Mouse (Mus musculus): ENCODE results near the gene Ilf2. TPM values are rescaled to one million over a fixed set of nuclear protein-coding genes. Genes with fewer than 3 reads are reported as not detected.
A peak's percentile ranks its signal among the peaks of the same experiment; 100 is the strongest.

The Ilf2 gene
- polyA plus RNA-seq, 1 experiment from 2014 or later = 27.6 TPM

DNA sequence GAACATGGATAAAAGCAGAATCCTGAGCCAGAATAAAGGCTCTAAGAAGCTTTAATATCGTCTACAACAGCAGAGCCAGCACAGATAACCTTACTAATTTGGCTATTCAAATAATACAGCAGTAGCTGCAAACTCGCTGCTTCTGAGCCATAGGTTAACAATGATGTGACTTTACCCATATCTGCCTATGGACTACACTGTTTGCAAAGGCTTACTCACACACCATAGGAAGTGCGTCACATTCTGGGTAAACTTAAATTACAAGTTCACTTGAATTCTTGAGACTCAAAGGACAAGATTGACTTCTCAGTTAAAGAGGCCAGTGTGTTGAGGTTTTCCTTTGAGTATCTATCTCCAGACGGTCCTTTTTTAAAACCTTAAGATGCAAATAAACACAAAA is 27.5 kb downstream of the Ilf2 start:
- 88% methylated on average over 4 of the region's 4 CpGs for WGBS (ENCODE audit: insufficient replicate concordance)

DNA sequence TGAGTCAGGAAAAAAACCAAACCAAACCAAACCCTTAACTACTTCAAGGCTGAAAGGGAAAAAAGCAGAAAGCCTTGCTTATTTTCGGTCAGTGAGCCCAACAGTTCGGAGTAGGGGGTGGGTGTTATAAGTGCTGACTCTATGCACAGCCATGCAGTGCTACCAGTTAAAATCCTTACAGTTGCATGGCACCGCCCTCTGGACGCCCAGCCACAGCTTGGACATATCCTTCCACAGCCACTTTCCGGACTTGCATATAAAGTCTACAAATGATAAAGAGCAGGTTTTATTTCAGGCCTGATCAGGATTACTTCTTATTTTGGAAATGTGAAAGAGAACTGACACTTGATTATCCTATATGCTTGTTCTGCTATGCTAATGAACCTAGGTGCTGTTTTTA is 29.3 kb downstream of the Ilf2 start:
- Histone ChIP-seq H3K4me1 (ENCODE audit: insufficient read depth) (peaks cover 8% of the 10 kb centered on the region), H3K36me3 (replicated peaks; ENCODE audit: insufficient read depth, low read length) (peaks cover 67% of the 10 kb centered on the region), H3K4me2 (ENCODE audit: low read depth, low read length) (no peak overlapping the region), H3K27me3 (ENCODE audit: insufficient read depth, low read length) (no peaks in the 10 kb centered on the region), H3K27ac (ENCODE audit: low read depth) (no peak overlapping the region), H3K4me3 (ENCODE audit: low read depth, low read length) (no peak overlapping the region), H3K9ac (replicated peaks) (no peak overlapping the region), H3K9me3 (ENCODE audit: low read length) (no peaks in the 10 kb centered on the region)
- TF ChIP-seq CTCF (IDR thresholded peaks at IDR 0.05; ENCODE audit: low read depth) (no peak), EP300 (IDR thresholded peaks at IDR 0.05; ENCODE audit: low read depth) (no peak)
- 91% methylated on average over 5 of the region's 5 CpGs for WGBS (ENCODE audit: insufficient replicate concordance)
- ATAC-seq (no peak), DNase-seq (no peak)

More for the DNA sequence above, 27.5 kb downstream of the Ilf2 start:
- Histone ChIP-seq H3K9me3 (ENCODE audit: low read length) (no peaks in the 10 kb centered on the region), H3K9ac (replicated peaks) (no peak overlapping the region), H3K27me3 (ENCODE audit: insufficient read depth, low read length) (no peaks in the 10 kb centered on the region), H3K4me1 (ENCODE audit: insufficient read depth) (peaks cover 8% of the 10 kb centered on the region), H3K4me2 (ENCODE audit: low read depth, low read length) (no peak overlapping the region), H3K27ac (ENCODE audit: low read depth) (no peak overlapping the region), H3K4me3 (ENCODE audit: low read depth, low read length) (no peak overlapping the region), H3K36me3 (replicated peaks; ENCODE audit: insufficient read depth, low read length) (peaks cover 75% of the 10 kb centered on the region)
- DNase-seq (no peak), ATAC-seq (no peak)
- TF ChIP-seq CTCF (IDR thresholded peaks at IDR 0.05; ENCODE audit: low read depth) = no peak
- TF ChIP-seq EP300 (IDR thresholded peaks at IDR 0.05; ENCODE audit: low read depth) = no peak

- no peak for TF ChIP-seq EP300 (IDR thresholded peaks at IDR 0.05; ENCODE audit: low read depth)
- no peak for TF ChIP-seq CTCF (IDR thresholded peaks at IDR 0.05; ENCODE audit: low read depth)
- ATAC-seq (no peak), DNase-seq (no peak)
- no peaks in the 10 kb centered on the region for H3K9me3 ChIP-seq (ENCODE audit: low read length)
- no peaks in the 10 kb centered on the region for H3K27me3 ChIP-seq (ENCODE audit: insufficient read depth, low read length)
- H3K9ac ChIP-seq (replicated peaks) = no peak overlapping the region
- no peak overlapping the region for H3K27ac ChIP-seq (ENCODE audit: low read depth)
- whole genome bisulfite sequencing (ENCODE audit: insufficient replicate concordance) = 78% methylated on average over 3 of the region's 3 CpGs
- peaks cover 8% of the 10 kb centered on the region for H3K4me1 ChIP-seq (ENCODE audit: insufficient read depth)
- no peak overlapping the region for H3K4me2 ChIP-seq (ENCODE audit: low read depth, low read length)
- H3K36me3 ChIP-seq (replicated peaks; ENCODE audit: insufficient read depth, low read length) = peaks cover 63% of the 10 kb centered on the region
- no peak overlapping the region for H3K4me3 ChIP-seq (ENCODE audit: low read depth, low read length)
Observed at GRCm38 (mm10) chr3:90506362-90506761, 30.4 kb downstream of the Ilf2 start.

DNA sequence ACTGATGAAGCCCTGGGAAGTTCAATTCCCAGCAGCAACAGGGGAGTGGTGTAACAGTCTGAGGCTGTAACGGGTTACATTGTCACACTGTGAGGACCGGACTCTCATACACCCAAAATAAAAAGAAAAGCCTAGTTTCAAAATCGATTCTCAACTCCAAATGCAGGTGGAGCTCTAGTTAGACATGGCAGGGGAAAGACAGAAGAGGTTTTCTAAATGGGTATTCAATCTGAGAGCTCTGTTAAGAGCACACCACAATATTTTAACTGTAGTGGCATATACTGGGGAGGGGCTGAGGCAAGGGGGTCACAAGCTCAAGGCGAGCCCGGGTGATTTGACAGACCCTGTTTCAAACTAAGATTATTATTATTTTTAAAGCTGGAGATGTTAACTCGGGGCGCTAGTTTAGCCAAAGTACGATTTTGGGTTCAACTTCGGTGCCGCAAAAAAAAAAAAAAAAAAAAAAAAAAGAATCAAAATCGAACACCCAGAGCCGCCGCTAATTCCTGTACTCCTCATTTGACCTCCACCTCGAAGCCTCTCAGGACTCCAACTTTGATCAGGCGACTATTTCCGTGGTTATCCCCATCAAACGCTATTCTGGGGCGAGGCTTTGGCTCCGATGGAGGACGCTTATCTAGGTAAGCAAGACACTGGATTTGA is 32.5 kb downstream of the Ilf2 start:
- peak overlapping the region; percentile 99 for H3K9ac ChIP-seq (replicated peaks)
- H3K9me3 ChIP-seq (ENCODE audit: low read length) = no peaks in the 10 kb centered on the region
- 1% methylated on average over 20 of the region's 20 CpGs for WGBS (ENCODE audit: insufficient replicate concordance)
- peak overlapping the region; percentile 79 for H3K4me2 ChIP-seq (ENCODE audit: low read depth, low read length)
- H3K27me3 ChIP-seq (ENCODE audit: insufficient read depth, low read length) = no peaks in the 10 kb centered on the region
- peak overlapping the region; percentile 99 for H3K27ac ChIP-seq (ENCODE audit: low read depth)
- ATAC-seq (no peak), DNase-seq (no peak)
- peaks cover 45% of the 10 kb centered on the region for H3K36me3 ChIP-seq (replicated peaks; ENCODE audit: insufficient read depth, low read length)
- TF ChIP-seq EP300 (IDR thresholded peaks at IDR 0.05; ENCODE audit: low read depth) (no peak), CTCF (IDR thresholded peaks at IDR 0.05; ENCODE audit: low read depth) (no peak; the same call in 1 of the 2 replicates)
- H3K4me1 ChIP-seq (ENCODE audit: insufficient read depth) = peaks cover 9% of the 10 kb centered on the region
- H3K4me3 ChIP-seq (ENCODE audit: low read depth, low read length) = peak overlapping the region; percentile 96

- TF ChIP-seq EP300 (IDR thresholded peaks at IDR 0.05; ENCODE audit: low read depth) (peak; percentile 63), CTCF (IDR thresholded peaks at IDR 0.05; ENCODE audit: low read depth) (0 out of 2 replicates have a peak, but pooled peaks have one; percentile 4)
- 1% methylated on average over 60 of the region's 66 CpGs for WGBS (ENCODE audit: insufficient replicate concordance)
- Histone ChIP-seq H3K4me1 (ENCODE audit: insufficient read depth) (peaks cover 16% of the 10 kb centered on the region), H3K4me2 (ENCODE audit: low read depth, low read length) (peak within 1 kb of the TSS; percentile 79), H3K27me3 (ENCODE audit: insufficient read depth, low read length) (no peaks in the 10 kb centered on the region), H3K4me3 (ENCODE audit: low read depth, low read length) (peak within 1 kb of the TSS; percentile 96), H3K9me3 (ENCODE audit: low read length) (no peaks in the 10 kb centered on the region), H3K36me3 (replicated peaks; ENCODE audit: insufficient read depth, low read length) (peaks cover 38% of the 10 kb centered on the region), H3K27ac (ENCODE audit: low read depth) (peak within 1 kb of the TSS; percentile 99), H3K9ac (replicated peaks) (peak within 1 kb of the TSS; percentile 99)
- DNase-seq (peak; percentile 100), ATAC-seq (peak; percentile 94)
Observed at GRCm38 (mm10) chr3:90508950-90509746, 33.2 kb downstream of the Ilf2 start, which contains the start of gene Chtop. TSS of gene Chtop (minus strand) at chr3:90509498.

- ATAC-seq = no peak
Observed at GRCm38 (mm10) chr3:90509747-90510123, 33.8 kb downstream of the Ilf2 start.

More at GRCm38 (mm10) chr3:90509747-90510123, 33.8 kb downstream of the Ilf2 start:
- peak overlapping the region; percentile 99; the same call in 1 of the 2 replicates for H3K27ac ChIP-seq (ENCODE audit: low read depth)
- H3K4me1 ChIP-seq (ENCODE audit: insufficient read depth) = peaks cover 21% of the 10 kb centered on the region
- DNase-seq = peak; percentile 38
- TF ChIP-seq CTCF (IDR thresholded peaks at IDR 0.05; ENCODE audit: low read depth) (no peak), EP300 (IDR thresholded peaks at IDR 0.05; ENCODE audit: low read depth) (no peak)
- peaks cover 32% of the 10 kb centered on the region for H3K36me3 ChIP-seq (replicated peaks; ENCODE audit: insufficient read depth, low read length)
- no peaks in the 10 kb centered on the region for H3K9me3 ChIP-seq (ENCODE audit: low read length)
- H3K4me2 ChIP-seq (ENCODE audit: low read depth, low read length) = peak overlapping the region; percentile 67
- 11% methylated on average over 2 of the region's 2 CpGs for WGBS (ENCODE audit: insufficient replicate concordance)
- H3K9ac ChIP-seq (replicated peaks) = peak overlapping the region; percentile 17; the same call in 1 of the 2 replicates
- H3K27me3 ChIP-seq (ENCODE audit: insufficient read depth, low read length) = no peaks in the 10 kb centered on the region
- peak overlapping the region; percentile 96 for H3K4me3 ChIP-seq (ENCODE audit: low read depth, low read length)

Measured in liver, postnatal 0 days (tissue).